Mouse (Mus musculus) heart, postnatal 0 days (tissue): Measurements from ENCODE around the gene Clybl.

ENCODE experiments used
- CTCF ChIP-seq: IDR thresholded peaks from 2 replicates; pipeline ENCODE4 v1.5.1; 2016; ENCODE audit warnings: antibody characterized with exemption, control low read depth, low read depth
- EP300 ChIP-seq: IDR thresholded peaks from 2 replicates; pipeline ENCODE4 v1.6.1; 2016; ENCODE audit warnings: antibody characterized with exemption, low read depth

- no peak for TF ChIP-seq CTCF
- TF ChIP-seq EP300, result no peak
Observed at GRCm38 (mm10) chr14:122140126-122140525, 41.4 kb upstream of the Clybl start.
